Mouse (Mus musculus) heart, adult 2 months (tissue): ENCODE results near the gene Nup98. TPM values are rescaled to one million over a fixed set of nuclear protein-coding genes. Genes with fewer than 3 reads are reported as not detected.

Source experiments
- DNase-seq, 2 experiments: peaks; one replicate each; pipeline ENCODE4 v3.0.0; 2021
- H3K27ac ChIP-seq: fragments of 200-600 bp; 2 replicates; pipeline ENCODE4 v1.8.1; 2022
- H3K27me3 ChIP-seq: fragments of 200-500 bp; 2 replicates; pipeline ENCODE4 v1.6.1; 2012; ENCODE audit warnings: mild to moderate bottlenecking, low read length, inconsistent platforms, mixed read lengths; ENCODE audit not compliant: control insufficient read depth, insufficient read depth
- H3K36me3 ChIP-seq: fragments of 200-500 bp; 2 replicates; pipeline ENCODE4 v1.6.1; 2012; ENCODE audit warnings: low read length, inconsistent platforms; ENCODE audit not compliant: control insufficient read depth, insufficient read depth
- H3K4me1 ChIP-seq: fragments of 200-500 bp; 2 replicates; pipeline ENCODE4 v1.6.1; 2011; ENCODE audit warnings: low read length; ENCODE audit not compliant: control insufficient read depth, insufficient read depth
- H3K4me3 ChIP-seq: fragments of 200-600 bp; 2 replicates; pipeline ENCODE4 v1.8.1; 2022
- H3K79me2 ChIP-seq: fragments of 200-500 bp; replicated peaks from 2 replicates; pipeline ENCODE4 v1.6.1; 2012; ENCODE audit warnings: mild to moderate bottlenecking, inconsistent platforms, low read length, moderate library complexity, mixed read lengths; ENCODE audit not compliant: control insufficient read depth, insufficient read depth
- H3K9ac ChIP-seq: fragments of 200-500 bp; 2 replicates; pipeline ENCODE4 v1.6.1; 2012; ENCODE audit warnings: low read depth, mild to moderate bottlenecking, control low read depth, inconsistent platforms, low read length, mixed read lengths
- CTCF ChIP-seq: fragments of 200-600 bp; IDR thresholded peaks from 2 replicates; pipeline ENCODE4 v1.8.1; 2022; ENCODE audit warnings: antibody characterized with exemption, mild to moderate bottlenecking, moderate library complexity
- EP300 ChIP-seq: fragments of 200-500 bp; IDR thresholded peaks from 2 replicates; pipeline ENCODE4 v1.6.1; 2011; ENCODE audit warnings: low read depth, low read length, control low read depth; ENCODE audit not compliant: insufficient read depth
- POLR2A ChIP-seq: fragments of 200-500 bp; IDR thresholded peaks from 2 replicates; pipeline ENCODE4 v1.6.1; 2011; ENCODE audit warnings: mild to moderate bottlenecking, low read depth, low read length, control low read depth; ENCODE audit not compliant: insufficient read depth
- WGBS: fragments of 180-500 bp; shearing (Covaris S2); methylation state at CpG from one replicate; pipeline ENCODE4 v1.1.7; 2018; 5-methylcytosine and 5-hydroxymethylcytosine counted together
- intact Hi-C: fragments of 180-260 bp; cut with DNase I; formaldehyde crosslinking; loops from one replicate; pipeline ENCODE4 v1.15.1; 2025
- polyA plus RNA-seq: library from polyadenylated mRNA; depleted of rRNA; stranded (reverse); fragments of >200 nt; gene quantifications from 2 replicates; pipeline ENCODE4 v1.2.3, GENCODE M21; 2012
- total RNA-seq, 2 experiments: library from RNA; stranded (reverse); gene quantifications; 2 replicates each; pipeline ENCODE4 v1.2.3; 2021

The Nup98 gene
- total and polyA plus RNA-seq, 3 experiments, result 9.9 to 32.9 (median 31.9) TPM

GRCm38 (mm10) chr7:102221899-102222298 lies 11.9 kb upstream of the Nup98 start:
- WGBS, result 31% methylated on average over 1 of the region's 1 CpGs
- no peak for TF ChIP-seq EP300
- TF ChIP-seq CTCF, result no peak
- TF ChIP-seq POLR2A, result no peak
- Histone ChIP-seq H3K9ac (no peak overlapping the region), H3K79me2 (no peaks in the 10 kb centered on the region), H3K4me3 (no peak overlapping the region), H3K27ac (peak overlapping the region; percentile 50), H3K27me3 (no peaks in the 10 kb centered on the region), H3K36me3 (peaks cover 6% of the 10 kb centered on the region; the same call in 1 of the 2 replicates), H3K4me1 (peaks cover 9% of the 10 kb centered on the region)
- intact Hi-C loops, result loop anchor here (1.0 to 2.0 kb wide), 3 partner anchors 11 to 28 kb away; no protein-coding TSS in a partner anchor
- no peak for DNase-seq

- Histone ChIP-seq H3K79me2 (peaks cover 6% of the 10 kb centered on the region), H3K27ac (peak overlapping the region; percentile 79), H3K9ac (peak overlapping the region; percentile 74), H3K4me1 (peaks cover 4% of the 10 kb centered on the region), H3K36me3 (peaks cover 8% of the 10 kb centered on the region), H3K27me3 (no peaks in the 10 kb centered on the region), H3K4me3 (peak overlapping the region; percentile 53)
- intact Hi-C loops, result loop anchor here (1.0 to 5.0 kb wide), 2 partner anchors 10 to 41 kb away; no protein-coding TSS in a partner anchor
- no peak for DNase-seq
- WGBS, result 64% methylated on average over 3 of the region's 3 CpGs
- TF ChIP-seq CTCF (peak; percentile 32; the same call in 1 of the 2 replicates), POLR2A (no peak)
These were observed 1.1 kb upstream of the Nup98 start for GRCm38 (mm10) chr7:102211071-102211470.

- TF ChIP-seq EP300, result no peak
- TF ChIP-seq POLR2A, result no peak
- no peak for TF ChIP-seq CTCF
- Histone ChIP-seq H3K27ac (no peak overlapping the region; the same call in 1 of the 2 replicates), H3K9ac (peak overlapping the region; percentile 89; the same call in 1 of the 2 replicates), H3K36me3 (peaks cover 8% of the 10 kb centered on the region), H3K79me2 (peaks cover 10% of the 10 kb centered on the region), H3K27me3 (no peaks in the 10 kb centered on the region), H3K4me3 (peak overlapping the region; percentile 60), H3K4me1 (peaks cover 5% of the 10 kb centered on the region)
- no peak for DNase-seq
- intact Hi-C loops, result no loop called here
- WGBS, result 36% methylated on average over 4 of the region's 4 CpGs
These were observed 1.1 kb downstream of the Nup98 start for GRCm38 (mm10) chr7:102208806-102209363.

- Histone ChIP-seq H3K4me3 (no peak overlapping the region), H3K9ac (no peak overlapping the region), H3K27me3 (no peaks in the 10 kb centered on the region), H3K4me1 (peaks cover 5% of the 10 kb centered on the region), H3K79me2 (peaks cover 10% of the 10 kb centered on the region), H3K36me3 (peaks cover 8% of the 10 kb centered on the region), H3K27ac (no peak overlapping the region)
- WGBS, result 70% methylated on average over 1 of the region's 1 CpGs
- TF ChIP-seq CTCF, result peak; percentile 33
- no peak for TF ChIP-seq POLR2A
- no peak for TF ChIP-seq EP300
- intact Hi-C loops, result no loop called here
- no peak for DNase-seq
These were observed 4.3 kb downstream of the Nup98 start for GRCm38 (mm10) chr7:102205646-102206045.

- 82% methylated on average over 3 of the region's 3 CpGs for WGBS
- no peaks in the 10 kb centered on the region for H3K27me3 ChIP-seq
- H3K36me3 ChIP-seq, result peaks cover 12% of the 10 kb centered on the region
- peaks cover 8% of the 10 kb centered on the region for H3K4me1 ChIP-seq
- no peak overlapping the region for H3K27ac ChIP-seq
- H3K79me2 ChIP-seq, result peaks cover 14% of the 10 kb centered on the region
- TF ChIP-seq CTCF, result no peak
- TF ChIP-seq POLR2A, result no peak
- TF ChIP-seq EP300, result no peak
- H3K9ac ChIP-seq, result no peak overlapping the region
- DNase-seq, result no peak
- no peak overlapping the region for H3K4me3 ChIP-seq
- intact Hi-C loops, result no loop called here
These were observed 5.6 kb downstream of the Nup98 start for GRCm38 (mm10) chr7:102204296-102204857.

- Histone ChIP-seq H3K27me3 (no peaks in the 10 kb centered on the region), H3K79me2 (peaks cover 10% of the 10 kb centered on the region), H3K4me1 (peaks cover 5% of the 10 kb centered on the region), H3K4me3 (no peak overlapping the region), H3K9ac (no peak overlapping the region), H3K36me3 (peaks cover 3% of the 10 kb centered on the region; the same call in 1 of the 2 replicates), H3K27ac (no peak overlapping the region)
- DNase-seq, result no peak
- intact Hi-C loops, result no loop called here
- TF ChIP-seq POLR2A, result no peak
- TF ChIP-seq EP300, result no peak
These were observed 8.8 kb downstream of the Nup98 start for GRCm38 (mm10) chr7:102200996-102201785.
